Mouse (Mus musculus) heart, embryonic 14.5 days (tissue): Measurements from ENCODE around the gene Rtn2. TPM values are rescaled to one million over a fixed set of nuclear protein-coding genes. Genes with fewer than 3 reads are reported as not detected.

Source experiments
- ATAC-seq: fragments of 200-750 bp; cut with Nextera tagmentation; 2 replicates; pipeline ENCODE4 v1.8.0; 2017; ENCODE audit warnings: low read depth, moderate TSS enrichment; ENCODE audit not compliant: insufficient number of reproducible peaks, insufficient read depth, low FRiP score
- H3K27ac ChIP-seq, 2 experiments: fragments of 200-500 bp in 1 of 2; fragments of 300-500 bp in 1 of 2; sonication (generic) in 1 of 2; replicated peaks in 1 of 2; 2 replicates each; pipeline ENCODE4 v1.5.1; 2012 to 2014; ENCODE audit warnings: low read depth in 2 of 2, low read length in 2 of 2, control low read depth in 1 of 2, mild to moderate bottlenecking in 1 of 2, mixed read lengths in 1 of 2; ENCODE audit not compliant: control insufficient read depth in 1 of 2, insufficient read depth in 1 of 2
- H3K27me3 ChIP-seq: fragments of 300-500 bp; sonication (generic); 2 replicates; pipeline ENCODE4 v1.6.1; 2014; ENCODE audit warnings: mild to moderate bottlenecking, low read length, control low read depth; ENCODE audit not compliant: control insufficient read depth, insufficient read depth
- H3K36me3 ChIP-seq: fragments of 300-500 bp; sonication (generic); 2 replicates; pipeline ENCODE4 v1.6.1; 2014; ENCODE audit warnings: mild to moderate bottlenecking, control low read depth, low read length, mixed read lengths; ENCODE audit not compliant: control insufficient read depth, insufficient read depth
- H3K4me1 ChIP-seq, 2 experiments: fragments of 200-500 bp in 1 of 2; fragments of 300-500 bp in 1 of 2; sonication (generic) in 1 of 2; 2 replicates each; pipeline ENCODE4 v1.6.1; 2012 to 2014; ENCODE audit warnings: low read length in 2 of 2, control low read depth in 1 of 2, mixed read lengths in 1 of 2; ENCODE audit not compliant: control insufficient read depth in 2 of 2, insufficient read depth in 2 of 2
- H3K4me2 ChIP-seq: fragments of 300-500 bp; sonication (generic); 2 replicates; pipeline ENCODE4 v1.6.1; 2014; ENCODE audit warnings: mild to moderate bottlenecking, low read length
- H3K4me3 ChIP-seq, 2 experiments: fragments of 200-500 bp in 1 of 2; fragments of 300-500 bp in 1 of 2; sonication (generic) in 1 of 2; 2 replicates each; pipeline ENCODE4 v1.5.1; 2012 to 2014; ENCODE audit warnings: low read length in 2 of 2, mild to moderate bottlenecking in 2 of 2, control low read depth in 1 of 2, low read depth in 1 of 2, moderate library complexity in 1 of 2; ENCODE audit not compliant: control insufficient read depth in 1 of 2, insufficient read depth in 1 of 2
- H3K9ac ChIP-seq: fragments of 300-500 bp; sonication (generic); 2 replicates; pipeline ENCODE4 v1.6.1; 2014; ENCODE audit warnings: mild to moderate bottlenecking, low read length
- H3K9me3 ChIP-seq: fragments of 300-500 bp; sonication (generic); 2 replicates; pipeline ENCODE4 v1.6.1; 2016; ENCODE audit warnings: low read length, control low read depth; ENCODE audit not compliant: control insufficient read depth
- WGBS: fragments of 180-500 bp; shearing (Covaris S2); extraction: QIAGEN DNeasy Blood & Tissue Kit; methylation state at CpG from one replicate; pipeline ENCODE4 v1.1.7; 2014; 5-methylcytosine and 5-hydroxymethylcytosine counted together
- polyA plus RNA-seq: library from polyadenylated mRNA; unstranded; fragments of >200 nt; fragmentation: Nextera tagmentation; extraction: Ambion mirVana; gene quantifications from 2 replicates; pipeline ENCODE4 v1.2.1, GENCODE M21; 2014

Gene Rtn2
- polyA plus RNA-seq, 1 experiment from 2014 or later = 43.6 TPM

- 65% methylated on average over 25 of the region's 25 CpGs for WGBS
- Histone ChIP-seq H3K4me2 (0 out of 2 replicates have a peak overlapping the region, but pooled peaks have one; percentile 99), H3K9ac (no peak overlapping the region)
Measured at GRCm38 (mm10) chr7:19306819-19307738, 24.7 kb downstream of the Rtn2 start.

GRCm38 (mm10) chr7:19307739-19308453, 25.5 kb downstream of the Rtn2 start:
- Histone ChIP-seq H3K4me3 (peak overlapping the region; percentile 67 to 69), H3K4me1 (peaks cover 9 to 35% of the 10 kb centered on the region in 2 experiments), H3K9ac (peak overlapping the region; percentile 73), H3K9me3 (no peaks in the 10 kb centered on the region), H3K4me2 (peak overlapping the region; percentile 99), H3K27ac (peak overlapping the region; percentile 71 to 78), H3K27me3 (peaks cover 41% of the 10 kb centered on the region), H3K36me3 (no peaks in the 10 kb centered on the region)
- ATAC-seq = peak; percentile 45
- WGBS = 1% methylated on average over 18 of the region's 18 CpGs

More at GRCm38 (mm10) chr7:19306819-19307738, 24.7 kb downstream of the Rtn2 start:
- no peak for ATAC-seq
- H3K9me3 ChIP-seq = no peaks in the 10 kb centered on the region
- peaks cover 9 to 35% of the 10 kb centered on the region in 2 experiments for H3K4me1 ChIP-seq
- H3K27ac ChIP-seq = no peak overlapping the region
- H3K4me3 ChIP-seq = no peak overlapping the region
- H3K27me3 ChIP-seq = peaks cover 50% of the 10 kb centered on the region
- no peaks in the 10 kb centered on the region for H3K36me3 ChIP-seq

GRCm38 (mm10) chr7:19308454-19309277, 26.2 kb downstream of the Rtn2 start:
- Histone ChIP-seq H3K4me3 (peak overlapping the region; percentile 67 to 69), H3K36me3 (no peaks in the 10 kb centered on the region), H3K27ac (peak overlapping the region; percentile 71 to 78), H3K27me3 (peaks cover 34% of the 10 kb centered on the region), H3K4me1 (peaks cover 9 to 32% of the 10 kb centered on the region in 2 experiments), H3K4me2 (peak overlapping the region; percentile 99), H3K9ac (peak overlapping the region; percentile 73), H3K9me3 (no peaks in the 10 kb centered on the region)
- WGBS = 1% methylated on average over 58 of the region's 58 CpGs
- peak; percentile 79 for ATAC-seq

GRCm38 (mm10) chr7:19309278-19309883, 27.0 kb downstream of the Rtn2 start:
- Histone ChIP-seq H3K9me3 (no peaks in the 10 kb centered on the region), H3K36me3 (no peaks in the 10 kb centered on the region), H3K4me1 (peaks cover 9 to 25% of the 10 kb centered on the region in 2 experiments), H3K27ac (no peak overlapping the region; a peak in 1 of 4 replicates), H3K4me3 (peak overlapping the region; percentile 60 to 69), H3K27me3 (peaks cover 27% of the 10 kb centered on the region), H3K9ac (peak overlapping the region; percentile 73), H3K4me2 (peak overlapping the region; percentile 99)
- WGBS = under 1% methylated on average over 48 of the region's 48 CpGs
- ATAC-seq = no peak

GRCm38 (mm10) chr7:19309884-19310641, 27.6 kb downstream of the Rtn2 start, which contains the start of gene Fosb:
Gene Fosb, minus strand, starts transcription at chr7:19310051.
- H3K4me3 ChIP-seq = peak within 1 kb of the TSS; percentile 60 to 69
- H3K9me3 ChIP-seq = no peaks in the 10 kb centered on the region
- WGBS = under 1% methylated on average over 48 of the region's 49 CpGs
- H3K9ac ChIP-seq = peak within 1 kb of the TSS; percentile 73
- H3K27ac ChIP-seq = peak within 1 kb of the TSS in 1 of 2 experiments; percentile 78; a peak in 1 of 4 replicates
- peaks cover 20% of the 10 kb centered on the region for H3K27me3 ChIP-seq
- peaks cover 8 to 20% of the 10 kb centered on the region in 2 experiments for H3K4me1 ChIP-seq
- no peaks in the 10 kb centered on the region for H3K36me3 ChIP-seq
- peak; percentile 77 for ATAC-seq
- peak within 1 kb of the TSS; percentile 99 for H3K4me2 ChIP-seq

GRCm38 (mm10) chr7:19311991-19312390, 29.6 kb downstream of the Rtn2 start:
- Histone ChIP-seq H3K9ac (no peak overlapping the region), H3K4me3 (no peak overlapping the region), H3K36me3 (no peaks in the 10 kb centered on the region), H3K4me2 (no peak overlapping the region), H3K9me3 (no peaks in the 10 kb centered on the region), H3K4me1 (peaks cover 10 to 18% of the 10 kb centered on the region in 2 experiments), H3K27ac (no peak overlapping the region), H3K27me3 (peaks cover under 1% of the 10 kb centered on the region)
- no peak for ATAC-seq
- WGBS = 38% methylated on average over 4 of the region's 4 CpGs
